Mouse (Mus musculus) heart, postnatal 10 days (tissue): ENCODE data around the gene Gm21954. TPM values are rescaled to one million over a fixed set of nuclear protein-coding genes. Genes with fewer than 3 reads are reported as not detected.

Source experiments
- DNase-seq, 2 experiments: peaks; one replicate each; pipeline ENCODE4 v3.0.0; 2021
- intact Hi-C: fragments of 180-260 bp; cut with DNase I; formaldehyde crosslinking; loops from one replicate; pipeline ENCODE4 v1.15.1; 2025
- total RNA-seq, 2 experiments: library from RNA; stranded (reverse); gene quantifications; 2 replicates each; pipeline ENCODE4 v1.2.3; 2021

Gene Gm21954
- total RNA-seq, 2 experiments from 2014 or later, result not detected

- DNase-seq, result peak in 1 of 2 experiments; percentile 11
- intact Hi-C loops, result no loop called here
Observed at GRCm38 (mm10) chr3:55423640-55424397, 48.2 kb downstream of the Gm21954 start.

GRCm38 (mm10) chr3:55420436-55421083 lies 51.5 kb downstream of the Gm21954 start:
- intact Hi-C loops, result no loop called here

GRCm38 (mm10) chr3:55419334-55419733 lies 52.7 kb downstream of the Gm21954 start:
- no peak for DNase-seq
- intact Hi-C loops, result no loop called here

More at GRCm38 (mm10) chr3:55420436-55421083, 51.5 kb downstream of the Gm21954 start:
- no peak for DNase-seq

- intact Hi-C loops, result no loop called here
Observed at GRCm38 (mm10) chr3:55418845-55419244, 53.2 kb downstream of the Gm21954 start.

GRCm38 (mm10) chr3:55415527-55415950 lies 56.5 kb downstream of the Gm21954 start:
- intact Hi-C loops, result no loop called here
- DNase-seq, result peak in 1 of 2 experiments; percentile 13

More at GRCm38 (mm10) chr3:55418845-55419244, 53.2 kb downstream of the Gm21954 start:
- no peak for DNase-seq

Other genes starting within 250 kb of the Gm21954 start
- gene Dclk1, start 229.8 kb downstream of the Gm21954 start, total RNA-seq, result 10 to 100 TPM; 11.9 to 13.0 TPM